ENCODE assay signal across 27 mouse cellular contexts in the genomic region with DNA sequence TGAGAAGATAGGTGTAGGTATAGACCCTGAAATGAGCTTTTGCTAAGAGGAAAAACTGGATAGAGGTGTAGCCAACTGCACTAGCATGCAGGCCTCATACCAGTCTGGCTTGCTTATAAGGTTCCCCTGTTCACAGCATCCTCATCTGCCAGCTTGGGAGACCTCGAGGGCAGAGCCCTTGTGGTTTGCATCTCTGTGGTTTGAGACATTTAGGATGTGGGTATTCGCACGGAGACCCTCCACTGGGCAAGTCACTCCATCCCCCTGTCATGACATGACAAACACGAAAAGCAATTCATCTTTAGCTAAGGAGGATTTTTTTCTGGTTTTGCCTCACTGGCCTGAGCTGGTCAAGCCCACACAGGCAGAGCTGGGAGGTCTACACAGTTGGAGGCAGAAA. TPM values are rescaled to one million over a fixed set of nuclear protein-coding genes. Genes with fewer than 3 reads are reported as not detected.
DNase-seq lines count a peak whose midpoint lies in the region; ATAC-seq and TF ChIP-seq lines count a peak whose summit lies in the region.
"Had no signal": no experiment of that assay in that cellular context is flagged by ENCODE, and none has a peak within 500 bp of the region (broad histone marks: within the 10 kb centered on the region; RNA-seq: fewer than 3 reads in every experiment).

No protein-coding gene starts in this region.

- no peak overlapping the region for H3K27ac ChIP-seq in heart, embryonic 10.5 days
- peak overlapping the region; percentile 96 for H3K27ac ChIP-seq in MEL (ENCODE audit: control insufficient read depth, low read depth, low read length)
- no peak overlapping the region for H3K27ac ChIP-seq in midbrain, embryonic 11.5 days (ENCODE audit: low read depth, low read length)

- H3K27me3 ChIP-seq in heart, embryonic 10.5 days (ENCODE audit: insufficient read depth, poor library complexity, severe bottlenecking), result peaks cover 12% of the 10 kb centered on the region
- H3K27me3 ChIP-seq in MEL (ENCODE audit: control insufficient read depth in 1 of 2, insufficient read depth in 2 of 2, low read length in 2 of 2), result no peaks in the 10 kb centered on the region
- H3K27me3 ChIP-seq in midbrain, embryonic 11.5 days (ENCODE audit: control insufficient read depth, insufficient read depth, low read length), result no peaks in the 10 kb centered on the region
- H3K27me3 ChIP-seq: Patski had no signal

- no peak overlapping the region for H3K4me3 ChIP-seq in heart, embryonic 10.5 days
- no peak overlapping the region for H3K4me3 ChIP-seq in MEL (ENCODE audit: control insufficient read depth in 1 of 2, insufficient read depth in 1 of 2, low read depth in 2 of 2, low read length in 2 of 2)
- H3K4me3 ChIP-seq in midbrain, embryonic 11.5 days (ENCODE audit: low read depth, low read length), result no peak overlapping the region

- no peak for TF ChIP-seq CTCF in MEL (IDR thresholded peaks at IDR 0.05 in 2 of 3, conservative IDR thresholded peaks at IDR 0.05 in 1 of 3; ENCODE audit: control insufficient read depth in 1 of 3, insufficient read depth in 1 of 3, low read depth in 2 of 3, low read length in 3 of 3, poor library complexity in 1 of 3, severe bottlenecking in 1 of 3)

- ATAC-seq in midbrain, embryonic 11.5 days (ENCODE audit: low FRiP score), result no peak
- ATAC-seq: activated CD4-positive, CD25-positive, alpha-beta regulatory T cell, adult 4 months; CD4-positive, CD25-positive, alpha-beta regulatory T cell, adult 4 months; Patski had no signal

- H3K79me2 ChIP-seq in MEL (ENCODE audit: control insufficient read depth, insufficient read depth, low read length, poor library complexity), result no peaks in the 10 kb centered on the region

- peaks cover 16% of the 10 kb centered on the region for H3K4me1 ChIP-seq in heart, embryonic 10.5 days
- H3K4me1 ChIP-seq in MEL (ENCODE audit: control insufficient read depth in 1 of 2, insufficient read depth in 2 of 2, low read length in 2 of 2), result peaks cover 36 to 63% of the 10 kb centered on the region in 2 experiments
- H3K4me1 ChIP-seq in midbrain, embryonic 11.5 days (ENCODE audit: control insufficient read depth, insufficient read depth, low read length), result no peaks in the 10 kb centered on the region

- H3K36me3 ChIP-seq in heart, embryonic 10.5 days, result no peaks in the 10 kb centered on the region
- peaks cover 0 to 61% of the 10 kb centered on the region in 2 experiments; a peak in 2 of 4 replicates for H3K36me3 ChIP-seq in MEL (ENCODE audit: control insufficient read depth in 1 of 2, insufficient read depth in 2 of 2, low read length in 2 of 2)
- H3K36me3 ChIP-seq in midbrain, embryonic 11.5 days (ENCODE audit: control insufficient read depth, insufficient read depth, low read length), result no peaks in the 10 kb centered on the region
- H3K36me3 ChIP-seq: G1E had no signal

- no peak for TF ChIP-seq RAD21 in MEL (IDR thresholded peaks at IDR 0.05; ENCODE audit: low read depth, low read length)

- no peaks in the 10 kb centered on the region for H3K9me3 ChIP-seq in heart, embryonic 10.5 days
- H3K9me3 ChIP-seq in MEL (replicated peaks; ENCODE audit: insufficient read depth, low read length), result no peaks in the 10 kb centered on the region
- H3K9me3 ChIP-seq in midbrain, embryonic 11.5 days (ENCODE audit: control insufficient read depth, low read length), result no peaks in the 10 kb centered on the region
- H3K9me3 ChIP-seq: G1E had no signal

- no peak overlapping the region for H3K4me2 ChIP-seq in midbrain, embryonic 11.5 days

- H3K9ac ChIP-seq in MEL (ENCODE audit: control insufficient read depth, low read depth, low read length, poor library complexity, severe bottlenecking), result peak overlapping the region; percentile 62; the same call in 1 of the 2 replicates
- no peak overlapping the region for H3K9ac ChIP-seq in midbrain, embryonic 11.5 days (ENCODE audit: low read length)

- no peak for TF ChIP-seq EP300 in MEL (IDR thresholded peaks at IDR 0.05; ENCODE audit: low read depth in 1 of 2, low read length in 2 of 2)

- TF ChIP-seq POLR2A in MEL (IDR thresholded peaks at IDR 0.05; ENCODE audit: control insufficient read depth in 1 of 2, insufficient read depth in 1 of 2, low read depth in 1 of 2, low read length in 2 of 2, poor library complexity in 1 of 2), result no peak

- WGBS in heart, embryonic 10.5 days, result 70% methylated on average over 4 of the region's 4 CpGs
- 81% methylated on average over 4 of the region's 4 CpGs for WGBS in midbrain, embryonic 11.5 days

- DNase-seq in heart, adult 11 months, result peak; percentile 70
- DNase-seq in heart, postnatal 14 days, result no peak
- peak; percentile 54 for DNase-seq in heart, embryonic 10.5 days (ENCODE audit: low spot score)
- DNase-seq in heart, postnatal 25 days (ENCODE audit: low spot score), result no peak
- no peak for DNase-seq in MEL (ENCODE audit: low read depth, low spot score)
- no peak for DNase-seq in midbrain, embryonic 11.5 days (ENCODE audit: low spot score, missing footprints)
- DNase-seq: adrenal gland, adult 2 months; adrenal gland, adult 8-10 months; adrenal gland, postnatal 10 days; adrenal gland, postnatal 14 days; adrenal gland, postnatal 25 days; adrenal gland, postnatal 36 days; B cell, adult 2 months; cerebellum, adult 11 months; cerebellum, adult 11-12 months; cerebellum, adult 18-20 months; cerebellum, adult 2 months had no signal

- intact Hi-C loops in heart, postnatal 14 days (cut with DNase I), result loop anchor here (10.0 kb wide), 1 partner anchor 173 kb away; no protein-coding TSS in a partner anchor
- intact Hi-C loops in heart, postnatal 25 days (cut with DNase I), result no loop called here

TF ChIP-seq in MEL, 35 proteins besides CTCF, POLR2A, EP300 and RAD21:
- TF ChIP-seq TAL1 (IDR thresholded peaks at IDR 0.05; ENCODE audit: low read length), result no peak
- TF ChIP-seq ETS1 (IDR thresholded peaks at IDR 0.05; ENCODE audit: low read depth, low read length), result no peak
- no peak for TF ChIP-seq BHLHE40 (IDR thresholded peaks at IDR 0.05; ENCODE audit: borderline replicate concordance, low read depth, low read length)
- no peak for TF ChIP-seq MYC (IDR thresholded peaks at IDR 0.05; ENCODE audit: low read depth, low read length)
- no peak for TF ChIP-seq MAX (IDR thresholded peaks at IDR 0.05; ENCODE audit: low read length)
- no peak for TF ChIP-seq ZNF384 (IDR thresholded peaks at IDR 0.05; ENCODE audit: low read depth, low read length)
- TF ChIP-seq GATA1 (IDR thresholded peaks at IDR 0.05; ENCODE audit: low read depth, low read length), result no peak
- no peak for TF ChIP-seq USF2 (IDR thresholded peaks at IDR 0.05; ENCODE audit: borderline replicate concordance in 1 of 2, insufficient read depth in 1 of 2, low read depth in 1 of 2, low read length in 2 of 2)
- TF ChIP-seq CHD1 (IDR thresholded peaks at IDR 0.05; ENCODE audit: low read depth, low read length), result no peak
- no peak for TF ChIP-seq SIN3A (IDR thresholded peaks at IDR 0.05; ENCODE audit: low read length)
- no peak for TF ChIP-seq ELF1 (IDR thresholded peaks at IDR 0.05; ENCODE audit: low read depth, low read length)
- no peak for TF ChIP-seq POLR2AphosphoS5 (IDR thresholded peaks at IDR 0.05; ENCODE audit: borderline replicate concordance, low read depth, low read length)
- TF ChIP-seq USF1 (IDR thresholded peaks at IDR 0.05; ENCODE audit: low read depth, low read length), result no peak

RNA-seq across cellular contexts. Expression of a gene that starts 8.2 kb away (rescaled TPM):
- total RNA-seq in heart, postnatal 14 days (2021), result not detected
- not detected in 2 replicates for polyA plus RNA-seq in heart, embryonic 10.5 days (2016; fragmentation: Nextera tagmentation; extraction: Ambion mirVana)
- not detected for total RNA-seq in heart, postnatal 25 days (2021)
- not detected in 2 replicates for total RNA-seq in MEL (2012; rRNA removed)
- polyA plus RNA-seq in MEL (2012; ENCODE audit: insufficient read depth in 1 of 2, insufficient read length in 2 of 2, low read depth in 1 of 2, low replicate concordance in 2 of 2, missing spikeins in 1 of 2), result not detected
- not detected in 2 replicates for polyA plus RNA-seq in midbrain, embryonic 11.5 days (2014; fragmentation: Nextera tagmentation; extraction: Ambion mirVana)
- total RNA-seq: adrenal gland, adult 18-20 months; adrenal gland, adult 2 months; adrenal gland, adult 8-10 months; adrenal gland, postnatal 10 days; adrenal gland, postnatal 14 days; adrenal gland, postnatal 25 days; adrenal gland, postnatal 36 days; adrenal gland, postnatal 4 days; CH12.LX; ES-E14 had no signal
- polyA plus RNA-seq: activated CD4-positive, CD25-positive, alpha-beta regulatory T cell, adult 4 months; adrenal gland, adult 2 months; brain, embryonic 14.5 days; C2C12; CD4-positive, CD25-positive, alpha-beta regulatory T cell, adult 4 months; cerebellum, adult 2 months; G1E; Patski had no signal

RNA-seq across cellular contexts. Expression of a gene that starts 34.2 kb away (rescaled TPM):
- total RNA-seq in heart, postnatal 14 days (2021), result 10 to 100 TPM; 15.5 to 16.4 TPM
- polyA plus RNA-seq in heart, embryonic 10.5 days (2016; fragmentation: Nextera tagmentation; extraction: Ambion mirVana), result 22.7 and 31.3 TPM in 2 replicates
- total RNA-seq in heart, postnatal 25 days (2021), result 10 to 100 TPM; 11.0 to 11.5 TPM
- total RNA-seq in MEL (2012; rRNA removed), result 52.7 and 55.7 TPM in 2 replicates
- polyA plus RNA-seq in MEL (2012; ENCODE audit: insufficient read depth in 1 of 2, insufficient read length in 2 of 2, low read depth in 1 of 2, low replicate concordance in 2 of 2, missing spikeins in 1 of 2), result 10 to 100 TPM in 1 of 2 experiments, not detected in 1; 76.5 TPM
- 6.4 and 9.3 TPM in 2 replicates for polyA plus RNA-seq in midbrain, embryonic 11.5 days (2014; fragmentation: Nextera tagmentation; extraction: Ambion mirVana)

Comparison
In these comparisons a context has a peak if more than half of its experiments do, and no peak if none do; other contexts are left out.
1. DNase-seq: peak in heart, adult 11 months (single experiment) and heart, embryonic 10.5 days (single experiment); none in heart, postnatal 14 days (0 of 2), heart, postnatal 25 days (single experiment), MEL (single experiment) and midbrain, embryonic 11.5 days (single experiment).